In the genomic region with DNA sequence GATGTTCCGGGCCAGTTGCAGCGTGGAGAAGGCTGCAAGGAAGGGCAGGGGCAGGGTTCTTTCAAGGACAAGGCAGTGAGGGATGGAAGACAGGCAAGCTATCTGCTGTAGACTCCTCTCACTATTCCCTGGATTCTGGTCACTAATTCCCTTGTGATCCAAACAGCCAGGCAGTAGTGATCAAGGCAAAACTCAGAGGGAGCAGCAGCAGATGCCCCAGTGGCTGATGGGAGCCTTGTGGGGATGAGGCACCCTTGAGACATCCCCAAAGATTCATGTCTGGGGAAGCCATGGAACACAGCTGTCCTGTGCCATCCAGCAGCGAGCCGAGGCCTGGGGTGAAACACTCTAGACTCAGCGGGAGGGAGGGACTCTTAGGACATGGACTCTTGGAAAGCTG, we compare ENCODE assay signal across 20 mouse cellular contexts. TPM values are rescaled to one million over a fixed set of nuclear protein-coding genes. Genes with fewer than 3 reads are reported as not detected.
"Had no signal": no experiment of that assay in that cellular context is flagged by ENCODE, and none has a peak within 500 bp of the region (broad histone marks: within the 10 kb centered on the region; RNA-seq: fewer than 3 reads in every experiment).

No protein-coding gene starts in this region.

- H3K4me3 ChIP-seq: lung, embryonic 15.5 days; megakaryocyte, embryonic 14.5 days; midbrain, embryonic 13.5 days; midbrain, embryonic 15.5 days; neural tube, embryonic 12.5 days had no signal

- H3K27ac ChIP-seq: lung, embryonic 15.5 days; macrophage; midbrain, embryonic 13.5 days; midbrain, embryonic 15.5 days; neural tube, embryonic 12.5 days had no signal

- DNase-seq: lung, adult 2 months; lung, postnatal 14 days; lung, postnatal 36 days; retina, postnatal 1 day; right cerebral cortex, adult 18-20 months; right cerebral cortex, postnatal 25 days; right cerebral cortex, postnatal 4 days; spleen, adult 18-20 months; thymus, adult 18-20 months; thymus, postnatal 14 days; thymus, postnatal 36 days had no signal

RNA-seq across cellular contexts. Expression of gene Kcna6, which starts 40.5 kb away (rescaled TPM):
- total RNA-seq: megakaryocyte progenitor cell, adult 5-6 weeks; monocyte, adult 5-6 weeks; neutrophil, adult 5-6 weeks had no signal
- polyA plus RNA-seq: macrophage had no signal

RNA-seq across cellular contexts. Expression of gene Kcna1, which starts 53.8 kb away (rescaled TPM):
- total RNA-seq: megakaryocyte progenitor cell, adult 5-6 weeks; monocyte, adult 5-6 weeks; neutrophil, adult 5-6 weeks had no signal
- polyA plus RNA-seq: macrophage had no signal
